Mouse (Mus musculus): Measurements from ENCODE around the gene Enpp3. TPM values are rescaled to one million over a fixed set of nuclear protein-coding genes. Genes with fewer than 3 reads are reported as not detected.

Enpp3 gene
- total RNA-seq, 2 experiments from 2014 or later, result 7.4 to 8.1 TPM

DNA sequence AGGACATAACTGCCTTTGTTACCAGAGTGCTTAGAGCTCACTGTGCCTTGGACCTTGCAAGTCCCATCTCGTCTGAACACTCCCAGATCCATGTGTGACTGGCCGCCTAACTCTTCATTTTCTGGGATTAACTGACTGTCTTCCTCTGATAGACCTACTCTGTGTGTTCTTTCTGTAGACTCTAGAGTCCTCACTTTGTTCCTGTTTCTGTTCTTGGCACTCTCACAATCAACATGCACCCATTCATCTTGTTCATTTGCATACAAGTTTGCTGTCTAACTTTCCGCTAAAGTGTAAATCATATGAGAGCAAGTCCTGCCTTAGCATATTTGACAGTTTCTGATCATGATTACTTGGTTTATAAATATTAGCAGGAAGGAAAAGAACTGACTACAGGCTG is 79.4 kb downstream of the Enpp3 start:
- DNase-seq, result no peak

DNA sequence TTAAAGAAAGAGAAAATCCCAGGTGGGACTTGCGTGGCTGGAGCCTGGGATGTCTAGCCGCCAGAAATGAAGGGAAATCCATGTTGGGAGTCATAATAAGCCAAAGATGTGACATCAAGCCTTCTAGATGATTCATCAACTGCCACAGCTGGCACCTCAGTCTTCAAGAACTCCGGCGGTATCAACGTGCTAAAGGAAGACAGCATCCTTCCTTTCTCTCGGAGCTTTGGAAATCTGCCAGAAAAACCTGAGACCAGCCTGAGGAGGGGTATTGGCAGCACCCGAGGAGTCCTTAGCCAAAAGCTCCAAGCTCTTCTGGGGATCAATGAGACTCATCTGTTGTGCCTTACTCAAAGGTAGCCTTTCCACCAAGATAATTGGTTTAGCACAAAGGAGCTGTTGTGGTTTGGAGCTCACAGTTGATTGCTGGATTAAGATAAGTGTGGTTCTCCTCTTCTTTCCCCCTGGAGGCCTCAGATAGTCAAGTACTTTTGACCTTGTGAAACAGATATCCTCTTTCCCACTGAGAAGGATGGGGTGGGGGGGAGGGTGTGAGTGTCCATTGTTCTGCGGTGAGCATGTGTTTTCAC is 84.2 kb downstream of the Enpp3 start:
- DNase-seq, result no peak

DNA sequence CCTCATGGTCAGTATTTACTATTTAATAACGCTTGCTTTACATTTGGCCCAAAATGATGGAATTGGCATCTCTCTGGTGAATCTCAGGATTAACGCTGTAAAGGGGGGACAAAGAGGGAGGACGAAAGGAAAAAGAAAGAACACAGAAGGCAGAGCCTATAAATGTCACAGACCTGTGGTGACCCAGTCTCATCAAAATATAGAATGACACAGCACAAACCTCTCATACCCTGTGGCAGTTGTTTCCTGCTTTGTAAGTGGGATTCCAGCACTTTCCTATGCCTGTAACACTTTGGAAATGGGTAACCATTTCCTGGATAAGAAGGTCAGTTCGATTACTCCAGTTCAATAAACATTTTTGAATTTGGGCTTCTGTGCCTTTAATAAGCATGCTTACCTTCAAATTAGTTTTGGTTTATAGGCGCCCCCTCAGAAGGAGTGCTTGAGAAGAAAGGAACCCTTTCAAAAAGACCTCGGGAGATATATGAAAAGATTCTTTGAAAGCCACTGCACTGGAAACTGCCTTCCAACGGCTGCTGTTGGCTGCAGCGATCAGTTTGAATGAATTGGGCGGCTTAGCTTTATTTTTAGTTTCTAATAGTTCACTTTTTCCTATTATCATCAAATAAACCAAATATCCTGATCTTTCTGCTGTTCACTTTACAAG is 87.6 kb downstream of the Enpp3 start:
- no peak for DNase-seq

DNA sequence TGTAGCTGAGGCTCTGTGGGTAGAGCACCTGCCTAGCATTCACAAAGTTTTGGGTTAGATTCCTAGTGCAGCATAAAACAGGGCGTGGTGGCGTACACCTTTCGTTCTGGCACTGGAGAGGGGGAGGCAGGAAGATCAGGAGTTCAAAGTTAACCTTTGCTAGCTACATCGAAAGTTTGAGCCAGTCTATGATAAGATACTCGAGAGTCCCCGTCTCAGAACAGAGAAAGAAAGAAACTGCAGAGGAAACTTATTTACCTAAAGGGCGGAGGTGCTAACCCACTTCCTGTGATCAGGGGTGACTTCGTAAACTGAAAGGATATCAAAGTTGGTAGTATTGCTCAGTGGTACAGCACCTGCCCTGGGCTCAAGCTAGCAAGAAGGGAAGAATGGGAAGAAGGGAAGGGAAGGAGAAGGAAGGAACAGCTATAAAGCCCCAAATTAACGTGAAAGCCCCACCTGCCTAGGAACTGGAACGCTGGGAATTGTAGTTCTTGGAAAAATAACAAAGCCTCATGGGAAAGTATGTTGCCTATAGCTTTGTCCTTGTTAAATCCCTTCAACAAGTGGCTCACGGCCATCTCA is 88.3 kb downstream of the Enpp3 start:
- no peak for DNase-seq

DNA sequence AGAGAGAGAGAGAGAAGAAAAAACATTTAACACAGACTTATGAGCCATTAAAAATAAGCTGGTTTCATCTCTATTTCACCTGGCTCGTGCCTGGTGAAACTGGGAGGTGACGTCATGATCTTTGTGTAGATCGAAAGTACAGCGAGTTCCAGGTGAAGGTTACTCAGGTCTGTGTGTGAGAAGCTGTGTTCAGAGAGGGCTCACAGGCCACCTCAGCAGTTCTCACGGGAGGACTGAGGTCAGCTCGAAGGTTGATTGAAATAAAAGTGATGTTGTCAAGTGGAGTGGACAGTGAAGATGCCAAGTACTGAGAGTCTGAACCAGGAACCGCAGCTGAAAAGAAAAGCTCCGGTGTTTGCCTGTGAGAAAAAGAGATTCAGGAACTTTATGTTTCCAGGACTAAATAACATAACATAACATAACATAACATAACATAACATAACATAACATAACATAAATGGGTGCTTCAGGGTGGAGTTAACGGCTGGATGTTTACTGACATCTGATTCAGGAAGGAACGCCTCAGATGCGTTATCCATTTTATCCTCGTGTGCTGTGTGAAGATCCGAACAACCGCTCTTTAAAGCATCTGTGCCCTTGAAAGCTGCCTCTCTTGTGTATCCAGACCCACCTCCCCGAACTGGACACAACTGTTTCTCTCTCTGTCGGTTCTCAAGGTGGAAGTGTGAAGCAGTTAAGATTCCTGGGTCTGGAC is 88.9 kb downstream of the Enpp3 start:
- no peak for DNase-seq

DNA sequence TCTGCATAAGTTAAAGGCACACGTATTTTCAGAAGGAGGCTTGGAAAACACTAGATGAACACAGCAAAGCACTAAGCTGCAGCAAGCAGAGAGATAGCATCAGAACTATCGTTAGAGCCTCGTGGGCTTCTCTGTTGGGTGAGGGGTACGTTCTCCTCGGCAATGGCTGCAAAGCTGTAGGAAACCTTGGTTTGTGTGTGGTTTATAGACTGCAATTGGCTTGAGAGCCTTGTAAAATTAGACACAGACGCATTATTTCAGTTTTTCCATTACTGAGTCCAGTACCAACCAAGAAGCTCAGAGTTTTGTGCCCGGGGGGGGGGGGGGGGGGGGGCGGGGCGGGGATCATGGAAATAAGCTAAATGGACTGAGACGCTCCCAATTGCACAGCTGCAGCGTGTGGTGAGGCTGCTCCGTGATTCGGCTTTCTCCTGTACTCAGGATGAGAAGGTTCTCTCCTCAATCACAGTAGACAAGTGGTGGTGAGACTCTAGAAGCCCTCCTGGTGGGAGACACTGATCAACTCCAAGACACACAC is 99.6 kb downstream of the Enpp3 start:
- DNase-seq, result no peak

DNA sequence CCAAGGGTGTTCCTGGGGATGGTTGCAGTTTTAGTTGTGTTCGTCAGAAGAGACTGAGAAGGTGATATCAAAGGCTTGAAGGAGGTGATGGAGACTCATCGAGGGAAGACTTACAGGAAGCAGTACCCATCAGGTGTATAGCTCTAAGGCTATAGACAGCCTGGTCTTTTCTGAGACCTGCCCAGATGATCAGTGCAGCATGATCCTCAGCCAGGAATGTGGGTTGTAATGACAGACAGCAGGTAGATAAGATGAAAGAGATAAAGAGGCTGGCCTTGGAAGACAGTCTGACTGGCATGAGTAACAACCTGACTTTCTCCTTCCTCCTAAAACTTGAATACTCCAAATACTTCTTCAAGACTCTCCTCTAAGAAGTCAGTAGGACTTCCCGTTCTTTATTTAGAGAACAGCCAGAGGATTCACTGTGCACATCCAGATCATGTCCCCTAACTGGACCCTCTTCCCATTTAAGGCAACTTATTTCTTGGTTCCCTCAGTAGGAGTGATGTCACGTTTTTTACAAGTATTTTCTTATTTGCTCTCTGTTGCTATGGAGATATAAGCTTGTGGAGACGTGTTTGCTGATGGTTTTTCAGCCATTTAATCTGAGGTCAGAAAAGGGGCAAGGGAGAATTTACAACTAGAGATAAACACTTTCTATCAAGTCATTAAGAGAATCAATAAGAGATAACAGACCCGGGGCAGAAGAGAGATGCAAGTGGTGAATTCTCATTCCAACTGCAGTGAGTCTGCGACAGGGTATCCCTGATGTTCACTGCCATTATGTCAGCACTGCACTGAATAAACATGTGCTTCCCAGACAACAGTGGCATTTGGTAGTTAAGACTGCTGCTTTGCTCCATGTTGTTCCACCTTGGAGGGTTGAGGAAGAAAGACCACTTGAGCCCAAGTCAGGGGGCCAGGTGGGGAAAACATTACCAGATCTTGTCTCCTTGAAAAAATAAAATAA is 101.1 kb downstream of the Enpp3 start:
- DNase-seq, result no peak

DNA sequence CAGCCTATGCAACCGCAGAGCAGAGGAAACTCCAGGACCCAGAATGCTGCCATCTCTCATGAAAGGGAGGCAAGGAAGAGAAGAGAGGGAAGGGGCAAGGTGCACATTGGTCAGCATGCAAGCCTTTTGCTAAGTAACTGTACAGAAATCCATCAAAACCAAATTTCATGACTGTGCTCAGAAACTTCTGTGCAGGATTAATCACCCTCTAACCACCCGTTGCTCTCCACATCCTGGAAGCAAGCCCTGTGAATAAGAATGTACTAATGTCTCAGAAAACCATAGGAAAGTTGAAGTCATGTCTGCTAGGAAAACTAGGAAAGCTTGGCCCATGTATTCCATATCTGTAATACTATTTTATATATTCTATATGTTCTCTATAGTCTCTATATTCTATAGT is 103.5 kb downstream of the Enpp3 start:
- no peak for DNase-seq

DNA sequence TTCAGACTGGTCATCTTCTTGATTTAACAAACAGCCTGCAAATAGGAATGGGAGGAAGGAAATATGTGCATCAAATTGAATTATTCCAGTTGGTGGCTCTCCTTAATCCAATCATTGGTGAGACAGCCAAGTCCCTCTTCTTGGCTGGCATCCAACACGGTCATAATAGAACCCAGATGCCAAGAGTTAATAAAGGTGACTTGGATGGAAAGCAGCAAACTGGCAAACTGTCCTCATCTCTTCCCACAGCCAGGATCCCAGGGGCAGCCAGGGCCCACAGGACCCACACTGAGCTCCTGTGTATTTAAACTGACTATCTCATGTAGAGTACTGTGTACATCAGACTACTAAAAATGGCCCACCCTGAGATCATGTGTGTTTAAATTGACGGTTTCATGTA is 104.2 kb downstream of the Enpp3 start:
- DNase-seq, result no peak

DNA sequence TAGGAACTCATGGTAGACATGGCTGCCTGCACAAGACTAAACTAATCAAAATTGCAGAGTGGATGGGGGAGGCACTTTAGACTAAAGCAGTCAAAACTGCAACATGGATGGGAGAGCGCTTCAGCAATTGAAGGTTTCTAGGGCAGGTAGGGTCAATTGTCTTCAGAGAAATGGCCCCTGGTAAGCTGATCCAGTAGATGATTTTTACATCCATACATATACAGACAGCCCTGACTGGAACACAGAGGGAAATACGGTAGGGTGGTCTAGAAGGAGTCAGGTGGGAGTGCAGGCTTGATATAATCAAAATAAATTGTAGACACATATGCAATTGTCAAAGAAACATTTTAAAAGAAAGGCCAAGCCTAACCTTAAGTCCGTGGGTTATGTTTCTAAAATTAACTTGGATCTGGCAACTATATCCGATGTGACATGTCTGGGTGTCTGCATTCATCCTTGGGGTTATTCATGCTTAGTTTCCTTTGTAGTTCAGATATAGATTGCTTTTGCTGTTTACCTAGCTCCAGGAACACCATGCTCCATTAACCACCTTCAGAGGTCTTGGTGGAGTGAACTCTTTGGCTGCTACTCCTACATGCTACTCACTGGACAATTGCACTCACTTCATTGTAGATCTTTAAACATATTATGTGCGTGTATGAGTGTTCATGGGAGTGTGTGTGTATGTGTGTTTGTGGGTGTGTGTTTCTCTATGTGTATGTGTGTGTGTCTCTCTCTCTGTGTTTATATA is 107.4 kb downstream of the Enpp3 start:
- no peak for DNase-seq

DNA sequence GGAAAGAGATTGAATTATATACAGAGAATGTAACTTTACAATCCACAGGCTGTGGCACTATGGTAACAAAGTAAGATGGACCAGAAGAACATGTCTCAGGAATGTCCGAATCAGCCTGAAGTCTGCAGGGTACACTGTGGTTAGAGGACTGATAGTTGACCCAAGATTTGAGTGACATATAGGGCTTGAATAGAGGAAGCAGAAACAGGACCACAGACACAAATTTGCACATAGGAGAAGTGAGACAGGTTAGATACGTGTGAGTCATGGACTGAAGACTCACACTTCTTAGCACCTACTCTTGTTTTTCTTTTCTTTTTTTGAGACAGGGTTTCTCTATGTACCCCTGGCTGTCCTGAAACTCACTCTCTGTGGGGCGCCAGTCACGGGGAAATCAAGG is 115.1 kb downstream of the Enpp3 start:
- DNase-seq, result no peak

DNA sequence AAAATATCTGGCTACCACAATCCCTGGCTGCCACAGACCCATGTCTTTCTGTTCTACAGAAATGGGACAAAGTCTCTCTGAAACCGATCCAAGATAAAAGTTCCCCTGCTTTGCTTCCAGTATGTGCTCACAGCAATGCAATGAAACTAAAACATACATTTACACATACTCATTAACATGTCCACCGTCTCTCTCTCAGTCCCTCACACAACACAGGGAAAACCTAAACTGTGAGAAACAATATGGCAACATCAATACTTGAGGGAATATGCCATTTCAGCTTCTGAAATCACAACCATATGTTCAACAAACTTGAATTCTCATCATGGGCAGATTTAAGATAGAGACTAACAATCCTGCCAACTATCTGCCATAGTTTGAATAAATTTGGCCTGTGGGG is 117.4 kb downstream of the Enpp3 start:
- no peak for DNase-seq

Other genes starting within 250 kb of the Enpp3 start
- 10 to 100 TPM; 34.5 to 64.3 TPM for gene Ccn2, start 247.4 kb downstream of the Enpp3 start, total RNA-seq (2021)
- gene Enpp1, start 130.7 kb downstream of the Enpp3 start, total RNA-seq (2021), result 10 to 100 TPM in 1 of 2 experiments, 1 to 10 TPM in 1; 7.6 to 10.7 TPM
- gene Med23, start 27.2 kb upstream of the Enpp3 start, total RNA-seq (2021), result 10 to 100 TPM; 11.1 to 12.8 TPM
- under 1 TPM; 0.38 to 0.52 TPM for gene Arg1, start 84.7 kb upstream of the Enpp3 start, total RNA-seq (2021)